Comparison of ENCODE assay signal across 15 mouse cellular contexts in genomic region chrX:169915738-169916137, GRCm38 (mm10).
A peak's percentile ranks its signal among the peaks of the same experiment; 100 is the strongest.
DNase-seq lines count a peak whose midpoint lies in the region; ATAC-seq and TF ChIP-seq lines count a peak whose summit lies in the region.
"Had no signal": no experiment of that assay in that cellular context is flagged by ENCODE, and none has a peak within 500 bp of the region (broad histone marks: within the 10 kb centered on the region; RNA-seq: fewer than 3 reads in every experiment).

No protein-coding gene starts in this region.

- TF ChIP-seq CTCF in midbrain, postnatal 0 days (IDR thresholded peaks at IDR 0.05) = no peak

- H3K9ac ChIP-seq in midbrain, postnatal 0 days (replicated peaks; ENCODE audit: low read length, poor library complexity, severe bottlenecking) = no peak overlapping the region
- no peak overlapping the region for H3K9ac ChIP-seq in midbrain, embryonic 11.5 days (ENCODE audit: low read length)
- H3K9ac ChIP-seq: embryonic facial prominence, embryonic 13.5 days; forebrain, embryonic 15.5 days; midbrain, embryonic 12.5 days had no signal

- peak; percentile 7 for DNase-seq in adrenal gland, adult 8-10 months
- no peak for DNase-seq in adrenal gland, postnatal 14 days
- peak; percentile 31 for DNase-seq in testis, postnatal 10 days (ENCODE audit: low spot score)
- DNase-seq in testis, postnatal 14 days (ENCODE audit: low spot score) = no peak
- DNase-seq in kidney, postnatal 4 days = peak; percentile 15 to 28
- no peak for DNase-seq in midbrain, postnatal 0 days (ENCODE audit: low spot score)
- DNase-seq in embryonic facial prominence, embryonic 10.5 days (ENCODE audit: low spot score) = no peak
- no peak for DNase-seq in midbrain, embryonic 11.5 days (ENCODE audit: low spot score, missing footprints)
- DNase-seq: cerebellum, adult 18-20 months; spleen, adult 18-20 months had no signal

- no peak for ATAC-seq in midbrain, postnatal 0 days (ENCODE audit: low FRiP score)
- no peak for ATAC-seq in midbrain, embryonic 11.5 days (ENCODE audit: low FRiP score)
- ATAC-seq: forebrain, embryonic 15.5 days had no signal

- no peak overlapping the region for H3K4me2 ChIP-seq in midbrain, postnatal 0 days (ENCODE audit: low read depth, low read length, poor library complexity, severe bottlenecking)
- no peak overlapping the region for H3K4me2 ChIP-seq in midbrain, embryonic 11.5 days
- H3K4me2 ChIP-seq: embryonic facial prominence, embryonic 13.5 days; forebrain, embryonic 15.5 days; midbrain, embryonic 12.5 days had no signal

- WGBS in midbrain, postnatal 0 days = 84% methylated on average over 6 of the region's 6 CpGs
- 88% methylated on average over 6 of the region's 6 CpGs for WGBS in embryonic facial prominence, embryonic 10.5 days
- WGBS in midbrain, embryonic 11.5 days = 88% methylated on average over 6 of the region's 6 CpGs

- H3K36me3 ChIP-seq in midbrain, postnatal 0 days (ENCODE audit: insufficient read depth, low read length) = no peaks in the 10 kb centered on the region
- no peaks in the 10 kb centered on the region for H3K36me3 ChIP-seq in embryonic facial prominence, embryonic 10.5 days (replicated peaks)
- H3K36me3 ChIP-seq in midbrain, embryonic 11.5 days (ENCODE audit: control insufficient read depth, insufficient read depth, low read length) = no peaks in the 10 kb centered on the region
- H3K36me3 ChIP-seq: embryonic facial prominence, embryonic 13.5 days; forebrain, embryonic 15.5 days; limb, embryonic 10.5 days; midbrain, embryonic 12.5 days had no signal

- no peaks in the 10 kb centered on the region; the same call in 1 of the 2 replicates for H3K27me3 ChIP-seq in midbrain, postnatal 0 days (ENCODE audit: insufficient read depth, low read length)
- H3K27me3 ChIP-seq in embryonic facial prominence, embryonic 10.5 days (replicated peaks; ENCODE audit: low read depth, poor library complexity, severe bottlenecking) = peaks cover 88% of the 10 kb centered on the region
- peaks cover 2% of the 10 kb centered on the region; the same call in 1 of the 2 replicates for H3K27me3 ChIP-seq in midbrain, embryonic 11.5 days (ENCODE audit: control insufficient read depth, insufficient read depth, low read length)
- H3K27me3 ChIP-seq: forebrain, embryonic 15.5 days had no signal

- no peak overlapping the region for H3K27ac ChIP-seq in midbrain, postnatal 0 days (ENCODE audit: low read depth, low read length)
- H3K27ac ChIP-seq in embryonic facial prominence, embryonic 10.5 days (replicated peaks) = no peak overlapping the region
- no peak overlapping the region for H3K27ac ChIP-seq in midbrain, embryonic 11.5 days (ENCODE audit: low read depth, low read length)
- H3K27ac ChIP-seq: embryonic facial prominence, embryonic 13.5 days; forebrain, embryonic 15.5 days; kidney, postnatal 0 days; limb, embryonic 10.5 days; midbrain, embryonic 12.5 days had no signal

- no peaks in the 10 kb centered on the region for H3K4me1 ChIP-seq in midbrain, postnatal 0 days (ENCODE audit: insufficient read depth, low read length)
- H3K4me1 ChIP-seq in embryonic facial prominence, embryonic 10.5 days = 0 out of 2 replicates have a peak, but pooled peaks cover 1% of the 10 kb centered on the region
- H3K4me1 ChIP-seq in midbrain, embryonic 11.5 days (ENCODE audit: control insufficient read depth, insufficient read depth, low read length) = 0 out of 2 replicates have a peak, but pooled peaks cover 3% of the 10 kb centered on the region
- H3K4me1 ChIP-seq: embryonic facial prominence, embryonic 13.5 days; limb, embryonic 10.5 days had no signal

- no peak overlapping the region for H3K4me3 ChIP-seq in midbrain, postnatal 0 days (ENCODE audit: low read depth, low read length)
- H3K4me3 ChIP-seq in embryonic facial prominence, embryonic 10.5 days = no peak overlapping the region
- no peak overlapping the region for H3K4me3 ChIP-seq in midbrain, embryonic 11.5 days (ENCODE audit: low read depth, low read length)
- H3K4me3 ChIP-seq: embryonic facial prominence, embryonic 13.5 days; forebrain, embryonic 15.5 days; limb, embryonic 10.5 days; midbrain, embryonic 12.5 days had no signal

- H3K9me3 ChIP-seq in midbrain, postnatal 0 days (ENCODE audit: low read length) = no peaks in the 10 kb centered on the region
- H3K9me3 ChIP-seq in embryonic facial prominence, embryonic 10.5 days = no peaks in the 10 kb centered on the region
- no peaks in the 10 kb centered on the region for H3K9me3 ChIP-seq in midbrain, embryonic 11.5 days (ENCODE audit: control insufficient read depth, low read length)
- H3K9me3 ChIP-seq: embryonic facial prominence, embryonic 13.5 days; forebrain, embryonic 15.5 days; limb, embryonic 10.5 days; midbrain, embryonic 12.5 days had no signal

Comparison
In these comparisons a context has a peak if more than half of its experiments do, and no peak if none do; other contexts are left out.
1. DNase-seq: peak in adrenal gland, adult 8-10 months (single experiment), testis, postnatal 10 days (single experiment) and kidney, postnatal 4 days (2 of 2); none in adrenal gland, postnatal 14 days (single experiment), testis, postnatal 14 days (single experiment), midbrain, postnatal 0 days (single experiment), embryonic facial prominence, embryonic 10.5 days (single experiment) and midbrain, embryonic 11.5 days (single experiment).